Mouse (Mus musculus): Measurements from ENCODE around the gene Pax2.

DNA sequence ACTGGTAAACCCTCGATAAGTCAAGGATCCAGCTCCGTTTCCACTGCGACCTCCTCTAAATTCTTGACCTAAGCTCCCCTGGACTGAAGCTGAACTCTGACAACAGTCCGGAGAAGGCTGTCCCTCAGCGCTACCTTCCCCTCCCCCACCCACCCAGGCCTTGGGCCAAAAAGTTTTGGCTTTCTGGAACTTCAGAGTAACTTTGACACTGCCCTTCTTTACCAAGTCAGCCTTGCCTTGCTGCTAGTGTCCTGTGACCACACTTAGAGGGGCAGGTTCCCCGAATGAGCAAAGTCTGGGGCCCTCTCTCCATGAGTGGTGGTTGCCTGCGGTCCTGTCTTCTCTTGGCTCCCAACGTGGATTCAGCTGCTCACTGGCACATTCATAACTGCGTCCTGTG lies 82.5 kb downstream of the Pax2 start:
- TF ChIP-seq CTCF (IDR thresholded peaks at IDR 0.05 in 2 of 3, conservative IDR thresholded peaks at IDR 0.05 in 1 of 3; ENCODE audit: control insufficient read depth in 1 of 3, insufficient read depth in 1 of 3, low read depth in 2 of 3, low read length in 3 of 3, poor library complexity in 1 of 3, severe bottlenecking in 1 of 3) (no peak), EP300 (IDR thresholded peaks at IDR 0.05; ENCODE audit: low read depth in 1 of 2, low read length in 2 of 2) (no peak), POLR2A (IDR thresholded peaks at IDR 0.05; ENCODE audit: control insufficient read depth in 1 of 2, insufficient read depth in 1 of 2, low read depth in 1 of 2, low read length in 2 of 2, poor library complexity in 1 of 2) (no peak), ETS1 (IDR thresholded peaks at IDR 0.05; ENCODE audit: low read depth, low read length) (no peak), RCOR1 (IDR thresholded peaks at IDR 0.05; ENCODE audit: low read depth, low read length) (no peak), MXI1 (IDR thresholded peaks at IDR 0.05; ENCODE audit: low read depth, low read length) (no peak), ELF1 (IDR thresholded peaks at IDR 0.05; ENCODE audit: low read depth, low read length) (no peak), UBTF (IDR thresholded peaks at IDR 0.05; ENCODE audit: borderline replicate concordance, insufficient read depth, low read depth, low read length) (no peak), USF1 (IDR thresholded peaks at IDR 0.05; ENCODE audit: low read depth, low read length) (no peak), MAX (IDR thresholded peaks at IDR 0.05; ENCODE audit: low read length) (no peak)
